Mouse (Mus musculus) ovary, postnatal 36 days (tissue): Measurements from ENCODE around the gene Tatdn3.
A peak's percentile ranks its signal among the peaks of the same experiment; 100 is the strongest.

Source experiments
- DNase-seq: peaks from one replicate; pipeline ENCODE4 v3.0.0; 2022; ENCODE audit warnings: low spot score, mixed read lengths

Gene Tatdn3

GRCm38 (mm10) chr1:191075199-191075883, 12.6 kb upstream of the Tatdn3 start:
- DNase-seq, result peak; percentile 40

DNA sequence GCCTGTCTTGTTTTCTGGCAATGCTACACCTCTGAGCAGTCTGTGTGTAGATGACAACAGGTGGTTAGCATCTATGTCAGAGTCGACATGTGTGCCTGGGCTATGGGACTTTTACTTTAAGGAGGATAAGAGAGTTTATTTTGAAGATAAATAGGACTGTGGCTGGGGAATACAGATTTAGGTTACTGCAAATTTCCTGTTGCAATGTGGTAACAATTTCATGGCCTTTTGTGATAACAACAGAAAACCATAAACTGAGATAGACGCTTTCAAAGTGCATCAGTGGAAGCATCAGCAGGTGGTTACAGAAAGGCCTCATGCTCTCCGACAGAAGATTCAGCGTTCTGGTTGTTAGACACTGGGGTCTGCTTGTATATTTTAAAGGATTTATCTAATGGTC, 10.8 kb upstream of the Tatdn3 start:
- no peak for DNase-seq

DNA sequence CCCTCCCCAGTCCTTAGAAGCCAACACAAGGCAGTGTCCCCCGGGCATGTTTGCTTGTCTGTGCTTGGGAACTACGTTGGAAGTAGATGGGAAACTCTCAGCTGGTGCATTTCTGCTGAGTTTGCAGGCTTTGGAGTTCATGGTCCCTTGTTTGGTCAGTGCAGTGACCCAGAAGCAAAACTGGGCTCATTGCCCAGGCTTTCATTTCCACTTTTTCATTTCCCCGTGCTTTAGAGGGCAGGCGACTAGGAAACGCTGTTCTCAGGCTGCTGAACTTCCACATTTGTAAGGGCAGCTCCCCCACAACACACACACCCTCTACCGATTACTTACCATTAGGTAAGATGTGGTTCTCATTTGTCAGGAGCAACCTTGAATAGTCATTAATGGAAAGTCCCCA, 10.3 kb upstream of the Tatdn3 start:
- peak; percentile 27 for DNase-seq

DNA sequence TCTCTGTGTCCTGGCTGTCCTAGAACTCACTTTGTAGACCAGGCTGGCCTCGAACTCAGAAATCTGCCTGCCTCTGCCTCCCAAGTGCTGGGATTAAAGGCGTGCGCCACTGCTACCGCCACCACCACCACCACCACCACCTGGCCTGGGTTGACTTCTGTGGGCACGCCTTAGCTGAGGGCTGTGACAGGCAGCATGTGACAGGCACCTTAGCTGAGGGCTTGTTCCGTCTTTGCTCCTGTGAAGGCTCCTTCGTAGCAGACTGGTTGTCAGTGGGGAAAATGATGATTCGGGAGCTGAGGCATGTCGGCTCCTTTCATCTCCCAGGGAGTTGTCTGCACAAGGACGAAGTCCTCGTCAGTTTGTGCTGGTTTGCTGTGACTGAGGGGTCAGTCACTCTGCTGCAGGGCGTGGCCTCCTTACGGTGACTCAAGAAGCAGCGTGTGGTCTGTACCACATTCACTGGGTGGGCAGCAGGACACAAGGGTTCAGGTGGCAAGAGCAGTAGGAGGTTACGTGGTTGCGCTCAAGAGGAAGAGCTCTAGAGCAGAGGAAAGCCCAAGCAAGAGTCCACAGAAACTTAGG, 9.7 kb upstream of the Tatdn3 start:
- DNase-seq, result no peak

GRCm38 (mm10) chr1:191071613-191072012, 8.9 kb upstream of the Tatdn3 start:
- DNase-seq, result no peak

GRCm38 (mm10) chr1:191070259-191070658, 7.5 kb upstream of the Tatdn3 start:
- DNase-seq, result no peak

GRCm38 (mm10) chr1:191068377-191068776, 5.6 kb upstream of the Tatdn3 start:
- no peak for DNase-seq

- DNase-seq, result no peak
Observed at GRCm38 (mm10) chr1:191065188-191065587, 2.5 kb upstream of the Tatdn3 start.

- no peak for DNase-seq
Observed at GRCm38 (mm10) chr1:191064535-191064934, 1.8 kb upstream of the Tatdn3 start.

DNA sequence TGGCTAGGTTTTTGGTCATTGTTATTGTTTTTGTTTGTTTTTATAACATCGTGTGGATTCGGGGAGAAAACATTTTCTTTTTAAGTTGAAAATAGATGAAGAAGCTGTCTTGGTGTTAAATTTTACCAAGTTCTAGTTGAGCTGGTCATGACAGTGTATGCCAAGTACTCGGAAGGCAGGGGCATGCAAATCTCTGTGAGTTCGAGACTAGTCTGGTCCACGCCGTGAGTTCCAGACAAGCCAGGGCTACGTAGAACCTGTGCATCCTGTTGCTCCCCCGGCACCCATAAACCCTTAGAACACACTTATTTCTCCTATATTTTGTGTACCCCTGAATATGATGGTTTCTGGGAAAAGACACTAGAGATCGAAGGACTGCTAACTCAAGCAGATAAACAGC, 968 bp upstream of the Tatdn3 start:
- DNase-seq, result no peak

DNA sequence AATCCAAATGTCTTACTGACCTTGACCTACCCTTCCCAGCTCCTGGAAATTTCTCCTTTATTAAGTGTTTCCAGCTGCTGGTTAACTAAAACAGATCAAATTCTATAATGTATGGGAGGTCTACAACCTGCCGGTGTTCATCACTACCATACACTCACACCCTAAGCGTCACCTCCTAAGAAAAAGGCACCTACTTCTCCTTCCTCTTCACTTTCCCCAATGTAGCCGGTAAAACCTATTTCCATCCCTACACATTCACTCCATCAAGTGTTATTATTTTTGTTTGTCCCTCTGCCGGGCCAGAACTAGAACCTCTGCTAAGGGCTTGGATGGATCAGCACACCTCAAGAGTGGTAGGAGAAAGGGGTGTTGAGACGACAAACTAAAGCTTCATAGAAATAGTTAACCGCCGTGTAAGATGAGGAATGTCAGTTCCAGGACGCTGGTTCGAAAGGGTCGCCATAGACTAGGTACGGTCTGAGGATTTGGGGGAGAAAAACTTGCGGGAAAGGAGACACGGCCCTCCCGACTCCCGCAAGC, 421 bp downstream of the Tatdn3 start:
- no peak for DNase-seq

- no peak for DNase-seq
Observed at GRCm38 (mm10) chr1:191057461-191057860, 5.3 kb downstream of the Tatdn3 start.

- DNase-seq, result no peak
Observed at GRCm38 (mm10) chr1:191055533-191055873, 7.2 kb downstream of the Tatdn3 start.

GRCm38 (mm10) chr1:191054870-191055532, 7.7 kb downstream of the Tatdn3 start:
- DNase-seq, result no peak

- DNase-seq, result no peak
Observed at GRCm38 (mm10) chr1:191053555-191053954, 9.2 kb downstream of the Tatdn3 start.

DNA sequence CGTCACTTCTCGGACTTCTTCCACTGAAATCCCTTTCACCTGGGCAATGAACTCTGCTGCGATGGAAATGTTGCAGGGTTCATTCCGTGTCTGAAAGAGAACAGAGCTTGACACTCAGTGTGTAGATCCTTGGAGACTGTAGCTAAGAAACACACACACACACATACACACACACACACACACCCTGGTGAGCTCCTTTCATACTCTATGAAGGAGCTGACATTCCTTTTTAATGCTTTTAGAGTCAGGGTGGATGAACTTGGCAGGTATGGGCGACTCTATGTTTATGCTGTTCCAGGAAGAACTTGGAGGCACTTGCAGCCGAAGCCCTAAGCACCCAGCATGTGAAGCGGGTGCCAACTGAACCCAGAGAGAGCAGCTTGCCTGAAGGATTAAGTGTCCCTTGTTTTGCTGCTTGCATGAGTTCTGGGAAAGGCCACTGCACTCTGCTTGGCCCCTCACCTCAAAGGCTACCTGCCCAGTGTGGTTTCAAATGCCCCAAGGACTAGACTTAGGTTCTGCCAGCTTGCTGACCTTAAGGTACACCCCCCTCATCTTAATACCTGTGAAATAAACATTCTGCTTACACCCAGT, 16.4 kb downstream of the Tatdn3 start:
- no peak for DNase-seq

DNA sequence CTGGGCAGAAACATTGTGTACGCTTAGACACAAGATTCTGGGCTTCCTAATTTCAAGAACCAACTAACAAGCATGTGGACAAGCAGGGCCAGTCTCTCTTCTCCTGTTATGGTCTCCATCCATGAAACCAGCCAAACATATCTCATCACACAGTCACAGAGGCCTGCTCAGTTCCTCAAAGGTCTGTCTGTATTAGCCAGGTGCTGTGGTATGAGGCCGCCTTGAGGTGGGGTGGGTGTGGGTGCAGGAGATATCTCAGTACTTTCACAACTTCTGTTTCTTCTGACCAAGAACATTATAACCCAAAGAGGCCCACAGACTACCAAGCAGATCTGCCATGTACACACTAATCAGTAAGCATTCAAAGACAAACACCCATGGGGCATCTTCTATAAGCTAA, 17.5 kb downstream of the Tatdn3 start:
- no peak for DNase-seq

GRCm38 (mm10) chr1:191042688-191043087, 20.0 kb downstream of the Tatdn3 start:
- no peak for DNase-seq

- no peak for DNase-seq
Observed at GRCm38 (mm10) chr1:191042106-191042505, 20.6 kb downstream of the Tatdn3 start.

DNA sequence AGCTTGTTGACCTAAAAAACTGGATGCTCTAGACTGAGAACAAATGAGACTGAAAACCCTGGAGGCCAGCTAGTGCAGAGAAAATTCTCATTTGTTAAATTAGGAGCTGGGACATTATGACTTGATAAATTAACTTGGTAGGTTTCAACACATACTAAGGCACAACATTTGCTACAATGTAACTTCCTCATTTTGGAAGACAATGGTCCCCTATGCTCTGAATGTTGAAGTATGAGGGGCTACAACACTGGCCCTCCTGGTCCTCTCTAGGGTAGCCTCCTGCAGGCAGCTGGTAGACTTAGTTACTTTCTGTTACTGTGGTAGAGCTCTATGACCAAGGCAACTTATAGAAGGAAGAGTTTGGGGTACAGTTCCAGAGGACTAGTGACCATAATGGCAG, 21.4 kb downstream of the Tatdn3 start:
- no peak for DNase-seq

GRCm38 (mm10) chr1:191037999-191038398, 24.7 kb downstream of the Tatdn3 start:
- DNase-seq, result no peak

GRCm38 (mm10) chr1:191036554-191037334, 26.0 kb downstream of the Tatdn3 start, which contains the start of gene Spata45:
Gene Spata45, plus strand, starts transcription at chr1:191036639.
- no peak for DNase-seq
